Mouse (Mus musculus): ENCODE results near the gene Bend3.

GRCm38 (mm10) chr10:43540442-43541152 lies 62.0 kb downstream of the Bend3 start, which contains the start of gene 1700021F05Rik:
- TF ChIP-seq TAL1 (IDR thresholded peaks at IDR 0.05; ENCODE audit: low read length): no peak
- no peak for TF ChIP-seq GATA1 (IDR thresholded peaks at IDR 0.05; ENCODE audit: low read length)

Measured in erythroblast, embryonic 14.5 days (primary cell).